Mouse (Mus musculus): ENCODE data around the gene Pigu.

The Pigu gene

DNA sequence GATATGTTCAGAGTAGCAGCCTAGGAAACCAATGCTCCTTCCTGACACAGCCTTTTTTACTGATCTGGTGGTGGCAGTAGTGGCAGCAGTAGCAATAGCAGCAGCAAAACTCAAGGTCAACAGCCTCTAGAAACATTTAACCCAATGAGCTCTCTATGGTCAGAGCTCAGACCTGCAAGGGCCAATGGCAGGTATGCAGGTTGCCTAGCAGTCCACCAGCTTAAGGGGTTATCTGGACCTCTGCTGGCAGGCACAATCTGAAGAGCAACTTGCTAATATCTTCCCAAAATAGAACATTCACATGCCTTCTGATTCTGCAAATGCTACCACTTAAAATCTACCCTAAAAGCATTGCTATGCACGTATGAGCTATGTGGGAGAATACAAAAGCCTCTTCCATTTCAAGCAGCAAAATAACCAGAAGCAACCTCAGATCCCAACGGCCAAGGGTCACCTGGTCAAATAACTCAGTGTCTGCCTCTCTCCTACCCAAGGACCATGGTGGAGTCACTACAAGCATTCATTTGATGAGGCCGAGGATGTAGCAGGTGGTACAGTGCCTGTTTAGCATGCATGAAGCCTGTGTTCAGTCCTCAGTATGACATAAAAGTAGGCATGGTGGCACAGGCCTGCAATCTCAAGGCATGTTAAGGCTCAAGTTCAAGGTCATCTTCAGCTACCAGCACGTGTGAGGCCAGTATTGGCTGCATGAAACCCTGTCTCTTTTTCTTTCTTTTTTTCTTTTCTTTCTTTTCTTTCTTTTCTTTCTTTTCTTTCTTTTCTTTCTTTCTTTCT is 69.6 kb downstream of the Pigu start:
- no peak for DNase-seq (ENCODE audit: low spot score in 2 of 2)

DNA sequence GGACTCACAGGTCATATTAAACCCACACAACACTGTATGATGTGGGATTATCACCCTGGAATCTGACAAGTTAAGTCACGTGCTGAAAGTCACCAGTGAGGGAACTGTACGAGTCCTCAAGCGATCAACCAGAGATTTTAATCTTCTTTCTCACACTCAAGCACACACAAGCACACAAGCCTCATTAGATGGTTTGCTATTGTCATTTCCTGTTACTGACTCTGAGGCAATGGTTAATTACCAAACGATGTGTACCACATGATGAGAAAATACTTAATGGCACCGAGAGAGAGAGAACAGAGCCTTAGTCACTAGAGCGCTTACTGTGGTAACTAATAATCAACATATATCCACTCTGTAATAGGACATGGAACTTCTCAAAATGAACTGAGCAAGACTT is 71.5 kb downstream of the Pigu start:
- DNase-seq (ENCODE audit: low spot score in 2 of 2): no peak

DNA sequence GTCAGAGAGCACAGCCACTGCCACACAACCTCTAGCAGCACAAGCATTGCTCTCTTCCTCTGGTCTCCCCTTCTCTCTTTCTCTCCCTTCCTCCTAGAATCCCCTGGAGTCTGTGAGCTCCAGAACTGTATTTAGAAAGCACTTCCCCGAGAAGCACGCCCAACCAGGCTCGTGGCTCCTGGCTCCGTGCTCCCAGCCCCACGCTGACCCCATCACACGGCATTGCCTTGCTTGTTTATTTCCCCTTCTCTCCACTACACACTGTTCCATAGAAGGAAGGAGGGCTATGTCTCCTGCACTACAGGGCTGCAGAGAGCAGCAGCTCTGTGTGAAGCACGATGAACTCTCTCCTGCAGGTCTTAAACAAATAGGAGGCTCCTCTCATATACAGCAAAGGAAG is 72.6 kb downstream of the Pigu start:
- no peak for DNase-seq (ENCODE audit: low spot score in 2 of 2)

DNA sequence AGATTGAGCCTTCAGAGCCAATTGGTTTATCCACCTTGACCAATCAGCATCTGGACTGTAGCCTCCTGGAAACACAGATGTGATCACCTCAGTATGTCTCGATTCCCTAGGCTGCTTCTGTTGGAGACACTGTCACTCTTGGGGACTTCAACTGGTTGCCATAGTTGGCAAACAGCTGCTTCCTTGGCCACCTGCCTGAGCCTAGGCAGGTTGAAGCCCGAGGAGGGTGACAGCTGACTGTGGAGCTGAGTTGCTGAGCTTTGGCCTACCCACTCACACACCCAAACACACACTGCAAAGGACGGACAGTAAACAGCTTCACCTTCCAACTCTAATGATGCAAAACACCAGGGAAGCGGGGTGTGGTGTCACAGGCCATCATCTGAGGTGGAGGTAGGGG is 73.4 kb downstream of the Pigu start:
- DNase-seq (ENCODE audit: low spot score in 2 of 2): no peak

DNA sequence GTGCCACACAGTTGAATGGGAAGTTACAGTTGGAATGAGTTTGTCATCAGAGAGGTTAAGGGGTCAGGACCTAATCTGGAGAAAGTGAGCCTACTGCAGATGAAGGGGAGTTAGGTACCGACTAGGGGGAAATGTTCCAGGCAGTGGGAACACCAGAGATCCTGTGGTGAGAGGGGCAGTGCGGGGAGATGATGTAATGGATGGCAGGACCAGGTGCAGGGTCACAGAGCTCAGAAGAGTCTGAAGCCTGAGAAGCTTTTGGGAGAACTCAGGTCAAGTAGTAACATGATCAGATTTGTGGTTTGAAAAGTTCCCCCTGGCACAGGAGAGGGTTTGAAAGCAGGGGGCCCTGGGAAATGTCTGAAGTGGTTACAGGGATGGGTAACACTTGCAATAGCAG is 77.1 kb downstream of the Pigu start:
- DNase-seq (ENCODE audit: low spot score in 2 of 2): no peak

GRCm38 (mm10) chr2:155279163-155279562 is 78.1 kb downstream of the Pigu start:
- no peak for DNase-seq (ENCODE audit: low spot score in 2 of 2)

- DNase-seq (ENCODE audit: low spot score in 2 of 2): no peak
Measured at GRCm38 (mm10) chr2:155278361-155278760, 78.9 kb downstream of the Pigu start.

DNA sequence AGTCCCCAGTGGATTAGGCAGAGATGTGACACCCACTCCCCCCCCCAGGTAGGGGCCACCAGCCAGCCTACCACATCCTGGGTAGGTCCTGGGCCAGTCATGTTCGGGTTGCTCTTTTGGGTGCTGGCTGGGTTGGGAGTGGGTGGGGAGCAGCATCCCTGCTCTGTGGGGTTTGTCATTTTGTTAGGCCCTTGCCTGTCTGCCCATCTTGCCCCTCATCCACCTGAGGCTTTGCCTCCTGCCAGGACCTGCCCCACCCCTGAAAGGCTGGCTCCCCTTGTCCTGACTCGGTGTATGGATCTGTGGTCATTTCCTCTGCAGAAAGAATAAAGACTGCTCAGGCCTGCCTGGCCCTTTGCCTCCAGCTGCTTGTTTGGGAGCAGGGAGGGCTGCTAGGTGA is 79.5 kb downstream of the Pigu start:
- DNase-seq (ENCODE audit: low spot score in 2 of 2): no peak

DNA sequence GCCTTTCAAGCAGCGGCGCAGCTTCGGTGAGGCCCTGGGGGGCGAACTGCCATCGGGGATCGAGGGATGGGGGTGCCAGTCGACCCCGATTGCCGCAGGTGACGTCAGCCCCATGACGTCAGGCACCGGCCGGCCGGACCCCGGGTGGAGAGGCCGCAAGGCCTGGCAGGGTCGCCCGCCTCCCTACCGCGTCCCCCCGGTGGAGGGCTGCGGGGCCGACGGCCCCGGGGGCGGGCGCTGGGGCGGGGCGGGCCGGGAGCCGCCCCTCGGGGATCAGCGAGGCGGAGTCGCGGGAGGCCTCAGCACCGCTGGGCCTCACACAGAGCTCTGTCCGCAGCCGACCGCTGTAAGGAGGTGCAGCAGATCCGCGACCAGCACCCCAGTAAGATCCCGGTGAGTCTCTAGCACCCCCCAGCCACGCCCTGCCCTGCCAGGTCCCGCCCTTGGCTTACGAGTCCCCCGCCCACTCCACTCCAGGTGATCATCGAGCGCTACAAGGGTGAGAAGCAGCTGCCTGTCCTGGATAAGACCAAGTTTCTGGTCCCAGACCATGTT is 80.5 kb downstream of the Pigu start:
- peak; percentile 57 to 79 for DNase-seq (ENCODE audit: low spot score in 2 of 2)

- DNase-seq (ENCODE audit: low spot score in 2 of 2): peak; percentile 91 to 95
Measured at GRCm38 (mm10) chr2:155276195-155276594, 81.0 kb downstream of the Pigu start, which contains the start of gene Map1lc3a. Gene Map1lc3a, plus strand, starts transcription at chr2:155276297.

DNA sequence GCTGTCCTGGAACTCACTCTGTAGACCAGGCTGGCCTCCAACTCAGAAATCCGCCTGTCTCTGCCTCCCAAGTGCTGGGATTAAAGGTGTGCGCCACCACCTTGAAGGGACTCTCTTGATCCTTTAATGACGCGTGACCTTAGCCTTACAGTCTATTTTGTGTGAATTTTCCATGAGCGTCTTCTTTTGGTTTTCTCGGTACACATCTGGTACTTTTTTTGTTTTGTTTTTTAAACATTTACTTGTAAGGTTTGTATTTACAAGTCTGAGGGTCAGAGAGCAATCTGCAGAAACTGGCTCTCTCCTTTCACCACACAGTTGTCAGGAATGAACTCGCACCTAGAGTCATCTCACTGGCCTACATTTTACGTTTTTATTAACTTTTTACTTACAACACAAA is 83.6 kb downstream of the Pigu start:
- DNase-seq (ENCODE audit: low spot score in 2 of 2): no peak

DNA sequence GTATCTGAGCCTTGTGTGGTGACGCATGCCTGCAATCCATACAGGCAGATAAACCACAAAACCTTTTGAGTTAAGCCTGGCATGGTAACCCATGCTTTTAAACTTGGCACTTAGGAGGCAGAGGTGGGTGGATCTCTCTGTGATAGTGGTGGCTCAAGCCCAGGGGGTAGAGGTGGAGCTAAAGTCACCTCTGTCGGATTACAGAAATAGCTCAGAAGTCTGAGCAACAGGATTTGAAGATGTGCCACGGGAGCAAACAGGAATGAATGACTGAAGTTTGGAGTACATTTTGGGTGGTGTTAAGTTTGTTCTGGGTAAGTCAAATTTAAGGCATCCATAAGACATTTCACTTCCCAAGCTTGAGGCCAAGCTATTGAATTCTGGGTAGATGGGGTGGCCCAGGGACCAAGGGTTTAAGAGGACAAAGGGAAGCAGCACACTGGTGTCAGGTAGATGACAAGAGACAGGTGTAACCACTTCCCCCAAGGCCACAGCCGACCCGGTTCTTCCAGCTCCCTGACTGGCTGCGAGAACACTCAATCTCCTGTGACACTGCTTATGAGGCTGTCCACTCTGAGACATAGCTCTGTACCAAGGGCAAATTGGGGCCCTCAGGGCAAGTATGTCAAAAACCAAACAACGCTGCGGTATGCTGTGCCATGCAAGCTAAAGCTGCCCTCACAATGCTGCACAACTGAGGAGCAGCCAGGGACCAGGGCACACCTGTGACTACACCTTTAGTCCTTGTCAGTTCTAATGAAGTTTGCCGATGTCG is 84.6 kb downstream of the Pigu start:
- no peak for DNase-seq (ENCODE audit: low spot score in 2 of 2)

GRCm38 (mm10) chr2:155271957-155272356 is 85.3 kb downstream of the Pigu start:
- no peak for DNase-seq (ENCODE audit: low spot score in 2 of 2)

DNA sequence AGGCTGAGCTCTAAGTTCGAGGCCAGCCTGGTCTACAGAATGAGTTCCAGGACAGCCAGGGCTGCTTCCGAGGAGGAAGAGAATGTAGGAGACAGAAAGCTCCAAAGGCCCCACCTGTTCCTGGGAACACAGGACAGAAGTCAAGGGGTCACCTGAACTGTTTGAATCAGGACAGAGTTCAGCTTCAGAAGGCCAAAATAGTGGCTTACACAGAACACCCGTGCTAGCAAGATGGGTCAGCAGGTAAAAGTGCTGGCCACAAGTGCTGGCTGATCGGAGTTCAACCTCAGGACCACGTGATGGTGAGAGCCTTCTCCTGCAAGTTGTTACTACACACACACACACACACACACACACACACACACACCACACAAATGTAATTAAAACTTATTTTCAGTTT is 90.3 kb downstream of the Pigu start:
- no peak for DNase-seq (ENCODE audit: low spot score in 2 of 2)

DNA sequence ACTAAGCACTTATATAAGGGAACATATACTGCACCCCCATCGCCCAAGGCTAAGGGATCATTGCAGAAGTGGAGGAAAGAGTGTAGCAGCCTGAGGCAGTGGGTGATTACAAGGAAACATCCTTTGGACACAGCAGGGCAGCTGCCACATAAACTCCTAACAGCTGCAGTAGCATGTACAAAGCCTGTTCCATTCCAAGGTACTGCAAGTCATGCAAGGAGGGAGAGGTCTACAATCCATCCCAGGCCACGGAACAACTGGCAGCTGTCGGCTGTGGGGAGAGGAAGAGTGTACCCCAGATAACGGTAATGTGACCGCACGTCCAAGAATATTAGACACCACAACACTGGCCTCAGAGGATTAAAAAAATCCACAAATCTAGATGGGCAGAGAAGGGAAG is 91.7 kb downstream of the Pigu start:
- DNase-seq (ENCODE audit: low spot score in 2 of 2): no peak

DNA sequence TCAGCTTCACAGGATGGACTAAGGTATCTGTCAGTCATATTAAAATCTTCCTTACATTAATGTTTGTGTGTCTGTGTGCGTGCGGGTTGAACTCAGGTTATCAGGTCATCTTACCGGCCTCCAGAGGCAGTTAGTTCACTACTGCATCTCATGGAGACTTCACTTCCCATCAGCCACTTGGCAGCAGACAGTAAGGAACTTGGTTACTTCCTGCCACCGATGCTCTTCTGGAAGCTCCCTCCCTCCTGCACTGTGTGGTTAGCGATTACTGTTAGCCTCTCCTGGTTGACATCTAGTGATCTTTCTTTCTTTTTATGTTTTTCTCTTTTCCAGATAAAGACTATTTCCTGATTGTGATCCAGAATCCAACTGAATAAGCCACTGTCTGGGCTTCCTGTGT is 107.6 kb downstream of the Pigu start:
- no peak for DNase-seq (ENCODE audit: low spot score in 2 of 2)

DNA sequence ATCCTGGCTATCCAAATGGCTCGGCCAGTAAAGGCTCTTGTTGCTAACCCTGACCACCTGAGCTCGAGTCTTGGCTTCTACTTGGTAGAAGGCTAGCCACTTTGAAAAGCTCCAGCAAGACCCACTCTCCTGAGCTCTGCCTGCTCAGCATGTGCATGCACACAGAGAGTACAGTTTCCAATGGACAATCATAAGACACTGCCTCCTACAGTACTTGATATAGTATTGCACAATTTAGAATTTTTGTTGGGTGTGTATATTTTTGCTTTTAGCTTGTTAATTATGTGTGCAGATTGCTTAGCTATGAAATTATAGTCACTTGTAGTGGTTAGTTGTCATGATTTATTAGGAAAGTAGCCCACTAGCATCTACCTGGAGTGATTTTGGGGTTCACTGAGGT is 108.5 kb downstream of the Pigu start:
- no peak for DNase-seq (ENCODE audit: low spot score in 2 of 2)

- no peak for DNase-seq (ENCODE audit: low spot score in 2 of 2)
Measured at GRCm38 (mm10) chr2:155248206-155248605, 109.0 kb downstream of the Pigu start.

- DNase-seq (ENCODE audit: low spot score in 2 of 2): no peak
Measured at GRCm38 (mm10) chr2:155246231-155246630, 111.0 kb downstream of the Pigu start.

DNA sequence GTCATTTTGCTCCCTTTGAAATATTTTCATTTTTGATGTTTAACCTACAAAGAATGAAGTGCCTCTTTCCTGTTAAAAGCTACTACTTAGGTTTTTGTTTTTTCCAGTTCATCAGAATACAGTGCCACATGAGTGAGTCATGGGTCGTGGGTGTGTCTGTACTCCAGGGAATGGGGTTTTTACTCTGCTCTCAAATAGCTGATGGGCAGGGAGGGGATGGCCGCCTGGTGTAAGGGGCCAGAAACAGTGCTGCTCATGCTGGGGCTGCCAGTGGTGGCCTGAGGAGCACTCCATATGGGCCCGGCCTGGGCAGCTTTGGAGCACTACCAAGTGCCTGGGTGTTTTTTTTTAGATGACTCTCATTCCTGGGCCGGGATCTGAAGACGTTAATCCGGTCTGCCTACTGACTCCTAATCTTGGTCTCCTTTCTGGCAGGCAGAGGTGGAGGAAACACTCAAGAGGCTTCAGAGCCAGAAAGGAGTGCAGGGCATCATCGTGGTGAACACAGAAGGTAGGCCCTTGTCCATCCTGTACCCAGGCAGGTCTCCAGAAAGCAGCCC is 114.9 kb downstream of the Pigu start:
- DNase-seq (ENCODE audit: low spot score in 2 of 2): no peak

GRCm38 (mm10) chr2:155240915-155241314 is 116.3 kb downstream of the Pigu start:
- no peak for DNase-seq (ENCODE audit: low spot score in 2 of 2)

DNA sequence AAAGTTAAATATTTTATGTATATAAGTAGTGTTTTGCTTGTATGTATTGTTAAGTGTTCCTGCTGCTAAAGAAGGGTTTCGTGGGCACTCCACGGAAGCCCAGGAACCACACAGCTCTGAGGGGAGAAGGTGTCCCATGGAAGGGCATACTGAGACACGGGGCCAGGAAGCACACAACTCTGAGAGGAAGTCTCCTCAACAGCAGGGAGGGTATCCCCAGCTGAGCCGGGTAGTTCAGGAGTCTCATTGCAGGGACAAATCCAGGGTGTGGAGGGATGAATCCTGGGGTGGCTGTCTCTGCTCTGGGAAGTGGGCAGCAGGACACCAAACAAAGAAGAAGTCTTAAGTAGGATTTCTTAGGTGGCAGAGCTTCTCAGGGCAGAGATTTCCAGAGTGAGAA is 120.0 kb downstream of the Pigu start:
- DNase-seq (ENCODE audit: low spot score in 2 of 2): no peak

All from spleen, postnatal 4 days (tissue).